Mouse (Mus musculus) spleen, postnatal 10 days (tissue): ENCODE measurements around the gene Mrps9.

Source experiments
- DNase-seq, 2 experiments: peaks; one replicate each; pipeline ENCODE4 v3.0.0; 2021 to 2022; ENCODE audit warnings: low spot score in 2 of 2

Gene Mrps9

GRCm38 (mm10) chr1:42906696-42907095 lies 55.7 kb downstream of the Mrps9 start:
- no peak for DNase-seq

GRCm38 (mm10) chr1:42907153-42907552 lies 56.1 kb downstream of the Mrps9 start:
- no peak for DNase-seq

DNA sequence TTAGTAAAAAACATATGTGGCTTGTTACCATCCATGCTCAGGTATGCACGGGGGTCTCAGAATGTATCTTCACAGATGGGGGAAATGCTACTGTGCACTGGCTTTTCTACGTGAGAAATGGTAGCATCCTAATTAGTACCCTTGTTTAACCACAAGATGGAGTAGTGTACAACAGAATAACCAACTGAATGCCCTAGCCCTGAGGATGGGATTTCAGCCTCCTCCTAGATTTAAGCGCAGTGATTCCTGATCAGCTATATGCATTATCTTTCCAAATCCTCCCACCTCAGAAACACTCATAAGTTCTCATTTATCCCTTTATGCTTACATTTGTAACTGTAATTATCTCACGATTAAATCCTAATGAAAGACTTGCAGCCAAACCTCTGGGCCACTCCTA lies 64.0 kb downstream of the Mrps9 start:
- no peak for DNase-seq

- no peak for DNase-seq
Observed at GRCm38 (mm10) chr1:42916719-42917118, 65.7 kb downstream of the Mrps9 start.

DNA sequence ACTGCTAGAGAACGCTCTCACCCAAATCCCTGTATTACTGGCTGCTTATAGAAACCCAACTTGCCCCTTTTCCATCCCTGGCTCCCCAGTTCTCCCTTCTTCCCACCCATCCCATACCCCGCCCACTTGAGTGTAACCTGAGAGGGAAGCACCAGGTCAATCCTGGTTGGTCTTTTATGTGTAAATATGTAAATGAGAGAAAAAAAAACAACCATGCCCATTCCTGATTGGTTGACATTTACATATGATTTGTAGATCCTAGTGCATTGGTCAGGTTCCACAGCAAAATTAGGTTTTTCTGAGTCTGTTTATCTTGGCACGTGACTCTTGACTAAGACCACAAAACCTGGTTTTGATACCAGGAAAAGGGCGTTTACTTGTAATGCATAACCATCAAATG lies 66.9 kb downstream of the Mrps9 start:
- DNase-seq, result no peak

DNA sequence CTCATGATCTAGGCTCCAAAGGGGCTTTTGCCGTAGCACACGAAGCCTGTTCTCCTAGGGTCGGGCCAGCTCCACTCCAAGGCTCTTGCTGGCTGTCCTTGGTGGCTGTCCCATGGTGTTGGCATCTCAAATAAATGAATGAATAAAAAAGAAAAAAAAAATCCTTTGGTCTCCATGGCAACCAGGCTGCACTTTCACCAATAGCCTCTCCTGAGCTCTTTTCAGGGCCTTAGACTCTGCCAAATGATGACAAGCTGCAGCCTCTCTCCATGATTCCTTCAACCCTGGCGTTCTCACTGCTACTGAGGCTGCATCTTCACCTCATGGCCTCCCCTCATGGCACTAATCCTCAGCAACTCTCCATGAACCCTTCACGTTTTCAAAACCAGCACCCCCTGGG lies 72.9 kb downstream of the Mrps9 start:
- no peak for DNase-seq

DNA sequence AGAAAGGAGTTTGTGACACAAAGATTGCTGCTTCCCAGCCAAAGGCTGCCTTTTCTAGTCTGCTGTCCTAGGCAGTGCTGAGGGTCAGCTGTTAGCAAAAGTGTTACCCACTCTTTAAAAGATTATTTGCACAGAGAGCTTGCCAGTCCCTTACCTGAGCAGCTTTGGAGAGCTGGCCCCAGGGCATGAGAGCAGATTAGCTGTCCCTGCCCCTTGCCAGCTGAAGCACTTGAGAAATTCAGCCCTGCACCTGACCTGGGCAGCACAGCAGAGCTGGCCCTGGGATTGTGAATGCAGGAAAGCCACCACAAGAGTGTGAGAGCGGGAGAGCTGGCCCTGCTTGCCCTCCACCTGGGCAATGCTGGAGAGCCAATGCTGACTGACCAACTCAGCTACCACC lies 82.6 kb downstream of the Mrps9 start:
- no peak for DNase-seq

DNA sequence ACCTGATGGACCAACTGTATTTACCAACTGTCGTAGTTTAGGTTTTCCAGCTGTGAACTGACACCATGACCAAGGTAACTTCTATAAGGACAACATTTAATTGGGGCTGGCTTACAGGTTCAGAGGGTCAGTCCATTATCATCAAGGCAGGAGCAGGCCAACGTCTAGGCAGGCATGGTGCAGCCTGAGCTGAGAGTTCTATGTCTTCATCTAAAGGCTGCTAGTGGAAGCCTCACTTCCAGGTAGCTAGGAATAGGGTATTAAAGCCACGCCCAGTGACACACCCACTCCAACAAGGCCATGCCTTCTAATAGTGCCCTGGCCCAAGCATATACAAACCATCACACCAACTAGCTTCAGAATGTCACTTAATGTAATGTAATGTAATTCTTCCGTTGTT lies 97.5 kb downstream of the Mrps9 start:
- DNase-seq, result no peak

DNA sequence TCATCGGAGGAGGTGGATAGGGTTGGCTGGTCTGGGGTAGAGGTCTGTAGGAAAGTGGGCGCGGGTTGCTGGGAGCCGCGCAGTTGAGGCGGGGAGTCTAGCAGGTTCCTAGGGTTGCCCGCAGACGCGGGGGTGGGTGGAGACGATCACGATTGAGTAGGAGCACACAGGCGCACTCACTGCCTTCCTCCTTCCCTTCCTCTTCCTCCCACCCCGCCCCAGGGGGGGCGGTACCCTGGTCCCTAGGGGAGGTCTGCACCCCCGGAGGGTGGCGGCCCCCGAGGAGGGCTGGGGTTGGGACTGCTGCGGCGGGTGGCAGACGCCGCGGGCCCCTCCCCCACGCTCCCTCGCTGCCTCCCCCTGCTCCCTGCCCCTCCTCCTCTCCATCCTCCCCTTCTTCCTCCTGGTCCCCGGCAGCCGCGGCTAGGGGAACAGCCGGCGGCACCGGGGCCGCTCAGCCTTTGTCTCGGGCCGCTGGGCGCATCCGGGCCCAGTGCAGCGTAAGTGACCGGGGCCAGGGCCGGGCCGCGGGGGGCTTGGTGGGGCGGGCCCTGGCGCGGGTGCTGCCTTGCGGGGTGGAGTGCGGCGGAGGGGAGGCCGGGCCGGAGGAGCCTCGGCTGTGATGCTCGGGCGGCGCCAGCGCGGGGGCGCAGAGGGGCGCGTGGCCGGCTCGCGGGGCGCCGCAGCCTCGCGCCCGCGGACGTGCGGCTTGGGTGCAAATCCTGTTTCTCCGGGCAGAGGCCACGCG lies 101.9 kb downstream of the Mrps9 start, which contains the start of gene Gpr45:
Gene Gpr45, plus strand, starts transcription at position 139 of the 748 bp plus-strand sequence.
- DNase-seq, result peak in 1 of 2 experiments; percentile 22

DNA sequence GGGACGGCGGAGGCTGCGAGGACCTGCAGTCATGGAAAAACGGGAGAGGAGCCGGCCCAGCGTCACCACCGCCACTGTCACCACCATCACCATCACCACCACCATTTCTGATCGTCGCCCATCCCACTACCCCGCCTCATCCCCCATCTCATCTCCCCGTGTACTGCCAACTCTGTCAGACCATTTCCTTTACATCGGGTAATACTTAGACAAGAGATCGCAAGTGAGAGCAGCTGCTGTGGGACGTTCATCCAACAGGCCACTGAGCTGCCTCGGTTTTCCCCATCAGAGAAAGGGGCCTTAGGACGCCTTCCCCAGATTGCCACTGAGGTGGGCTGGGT lies 102.4 kb downstream of the Mrps9 start:
- DNase-seq, result no peak
